Mouse (Mus musculus) limb, embryonic 14.5 days (tissue): ENCODE data around the gene D17Wsu92e. TPM values are rescaled to one million over a fixed set of nuclear protein-coding genes. Genes with fewer than 3 reads are reported as not detected.
A peak's percentile ranks its signal among the peaks of the same experiment; 100 is the strongest.

ENCODE experiments used
- ATAC-seq: fragments of 200-750 bp; cut with Nextera tagmentation; 2 replicates; pipeline ENCODE4 v1.8.0; 2017; ENCODE audit warnings: low read depth, moderate number of reproducible peaks, moderate TSS enrichment; ENCODE audit not compliant: low FRiP score
- DNase-seq: peaks from one replicate; pipeline ENCODE4 v3.0.0-alpha.2; 2015; ENCODE audit warnings: low spot score
- H3K27ac ChIP-seq: fragments of 300-500 bp; sonication (generic); replicated peaks from 2 replicates; pipeline ENCODE4 v1.5.1; 2014; ENCODE audit warnings: low read depth, mild to moderate bottlenecking, low read length, moderate library complexity, mixed read lengths
- H3K27me3 ChIP-seq: fragments of 300-500 bp; sonication (generic); 2 replicates; pipeline ENCODE4 v1.6.1; 2014; ENCODE audit warnings: low read length, mixed read lengths; ENCODE audit not compliant: control insufficient read depth, insufficient read depth
- H3K36me3 ChIP-seq: fragments of 300-500 bp; sonication (generic); 2 replicates; pipeline ENCODE4 v1.6.1; 2014; ENCODE audit warnings: mild to moderate bottlenecking, low read length, moderate library complexity, mixed read lengths; ENCODE audit not compliant: control insufficient read depth, insufficient read depth
- H3K4me1 ChIP-seq: fragments of 300-500 bp; sonication (generic); 2 replicates; pipeline ENCODE4 v1.6.1; 2014; ENCODE audit warnings: antibody characterized with exemption, low read length, mixed read lengths; ENCODE audit not compliant: control insufficient read depth, insufficient read depth
- H3K4me2 ChIP-seq: fragments of 300-500 bp; sonication (generic); replicated peaks from 2 replicates; pipeline ENCODE4 v1.6.1; 2014; ENCODE audit warnings: low read depth, mild to moderate bottlenecking, low read length, moderate library complexity; ENCODE audit not compliant: severe bottlenecking
- H3K4me3 ChIP-seq: fragments of 300-500 bp; sonication (generic); replicated peaks from 2 replicates; pipeline ENCODE4 v1.5.1; 2014; ENCODE audit warnings: low read length
- H3K9ac ChIP-seq: fragments of 300-500 bp; sonication (generic); 2 replicates; pipeline ENCODE4 v1.6.1; 2014; ENCODE audit warnings: mild to moderate bottlenecking, low read depth, low read length, moderate library complexity; ENCODE audit not compliant: severe bottlenecking
- H3K9me3 ChIP-seq: fragments of 300-500 bp; sonication (generic); 2 replicates; pipeline ENCODE4 v1.6.1; 2016; ENCODE audit warnings: low read length; ENCODE audit not compliant: control insufficient read depth
- POLR2A ChIP-seq: fragments of 200-500 bp; IDR thresholded peaks from 2 replicates; pipeline ENCODE4 v1.8.0; 2012; ENCODE audit warnings: inconsistent platforms, mild to moderate bottlenecking, moderate library complexity, borderline replicate concordance; ENCODE audit not compliant: insufficient read depth, insufficient read length; ENCODE audit errors: extremely low read depth
- WGBS: fragments of 180-500 bp; shearing (Covaris S2); extraction: QIAGEN DNeasy Blood & Tissue Kit; methylation state at CpG from one replicate; pipeline ENCODE4 v1.1.7; 2014; 5-methylcytosine and 5-hydroxymethylcytosine counted together
- polyA plus RNA-seq, 2 experiments: library from polyadenylated mRNA; depleted of rRNA in 1 of 2; stranded (reverse) in 1 of 2; unstranded in 1 of 2; fragments of >200 nt; fragmentation: Nextera tagmentation in 1 of 2; extraction: Ambion mirVana in 1 of 2; gene quantifications; 2 replicates each; pipeline versions ENCODE4 v1.2.1 to v1.2.3; 2012 to 2014

D17Wsu92e gene
- polyA plus RNA-seq, 2 experiments = 20.3 to 60.1 TPM

DNA sequence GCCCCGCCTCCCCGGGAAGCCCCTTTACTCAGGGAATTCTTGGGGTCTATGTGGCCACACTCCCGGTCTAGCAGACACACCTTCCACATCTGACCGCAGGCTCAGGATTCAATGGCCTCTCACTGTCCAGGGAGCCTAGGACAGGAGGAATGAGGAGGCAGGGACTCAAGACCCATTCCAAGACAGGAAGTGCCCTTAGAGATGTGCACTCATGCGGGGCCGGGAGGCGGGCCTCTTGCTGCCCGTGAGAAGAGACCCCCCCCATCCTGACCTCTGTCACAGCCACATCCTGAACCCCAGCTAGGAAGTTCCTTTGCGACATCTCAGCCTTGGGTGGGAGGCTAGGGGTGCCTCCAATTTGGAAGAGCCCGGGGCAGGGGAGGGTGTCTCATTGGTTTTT lies 95.4 kb downstream of the D17Wsu92e start:
- H3K4me1 ChIP-seq = peaks cover 7% of the 10 kb centered on the region; the same call in 1 of the 2 replicates
- H3K36me3 ChIP-seq = no peaks in the 10 kb centered on the region
- no peak for TF ChIP-seq POLR2A
- no peak for DNase-seq
- H3K27ac ChIP-seq = no peak overlapping the region
- ATAC-seq = no peak
- no peak overlapping the region for H3K4me3 ChIP-seq
- H3K27me3 ChIP-seq = no peaks in the 10 kb centered on the region
- no peaks in the 10 kb centered on the region for H3K9me3 ChIP-seq
- no peak overlapping the region for H3K4me2 ChIP-seq
- 38% methylated on average over 10 of the region's 10 CpGs for WGBS
- 0 out of 2 replicates have a peak overlapping the region, but pooled peaks have one; percentile 16 for H3K9ac ChIP-seq

DNA sequence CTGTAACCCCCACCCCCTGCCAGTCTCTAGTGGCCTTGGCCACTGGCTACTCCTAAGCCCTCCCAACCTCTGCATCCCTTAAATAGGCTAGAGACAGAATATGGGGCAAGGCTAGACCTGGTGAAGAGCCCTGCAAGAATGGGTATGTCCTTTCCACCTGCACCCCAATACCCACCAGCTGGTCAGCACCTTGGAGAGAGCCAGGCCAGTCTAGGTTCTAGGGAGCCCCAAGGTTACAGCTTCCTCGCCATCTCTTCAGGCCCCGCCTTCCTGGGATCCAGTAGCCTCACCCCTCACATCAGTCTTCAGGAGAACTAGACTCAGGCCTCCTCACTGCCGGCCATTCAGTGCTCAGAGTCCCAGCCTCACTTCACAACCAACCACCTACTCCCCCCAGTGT lies 96.1 kb downstream of the D17Wsu92e start:
- no peaks in the 10 kb centered on the region for H3K36me3 ChIP-seq
- TF ChIP-seq POLR2A = no peak

DNA sequence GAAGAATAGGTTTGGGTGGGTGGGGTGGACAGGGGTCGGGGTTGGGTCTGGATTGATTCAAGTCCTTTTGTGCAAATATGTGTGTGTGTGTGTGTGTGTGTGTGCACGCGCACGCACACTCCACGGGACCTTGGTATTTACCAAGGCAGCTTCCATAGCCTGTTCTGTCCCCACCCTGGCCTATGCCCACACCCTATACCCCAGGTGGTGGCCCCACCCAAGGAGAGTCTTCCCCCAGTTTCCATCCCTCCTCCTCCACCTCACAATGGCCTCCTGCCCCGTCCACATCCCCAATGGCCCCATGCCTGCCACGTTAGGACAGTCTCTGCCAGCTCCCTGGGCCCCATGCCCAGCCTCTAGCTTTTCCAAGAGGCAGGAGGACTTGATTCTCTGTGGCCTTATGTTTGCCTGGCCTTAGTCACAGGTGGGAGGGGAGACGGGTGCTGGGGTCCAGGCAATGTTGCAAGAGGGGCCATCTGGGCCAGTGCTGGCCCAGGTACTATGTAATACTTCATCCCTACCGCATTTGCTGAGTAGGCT lies 99.3 kb downstream of the D17Wsu92e start:
- WGBS = 82% methylated on average over 9 of the region's 9 CpGs
- ATAC-seq (no peak), DNase-seq (no peak)

More for the DNA sequence above, 96.1 kb downstream of the D17Wsu92e start:
- 22% methylated on average over 3 of the region's 3 CpGs for WGBS
- peaks cover 7% of the 10 kb centered on the region; the same call in 1 of the 2 replicates for H3K4me1 ChIP-seq
- no peaks in the 10 kb centered on the region for H3K27me3 ChIP-seq
- ATAC-seq (no peak), DNase-seq (no peak)
- H3K4me2 ChIP-seq = no peak overlapping the region
- no peak overlapping the region for H3K4me3 ChIP-seq
- H3K27ac ChIP-seq = no peak overlapping the region
- H3K9ac ChIP-seq = no peak overlapping the region
- H3K9me3 ChIP-seq = no peaks in the 10 kb centered on the region

DNA sequence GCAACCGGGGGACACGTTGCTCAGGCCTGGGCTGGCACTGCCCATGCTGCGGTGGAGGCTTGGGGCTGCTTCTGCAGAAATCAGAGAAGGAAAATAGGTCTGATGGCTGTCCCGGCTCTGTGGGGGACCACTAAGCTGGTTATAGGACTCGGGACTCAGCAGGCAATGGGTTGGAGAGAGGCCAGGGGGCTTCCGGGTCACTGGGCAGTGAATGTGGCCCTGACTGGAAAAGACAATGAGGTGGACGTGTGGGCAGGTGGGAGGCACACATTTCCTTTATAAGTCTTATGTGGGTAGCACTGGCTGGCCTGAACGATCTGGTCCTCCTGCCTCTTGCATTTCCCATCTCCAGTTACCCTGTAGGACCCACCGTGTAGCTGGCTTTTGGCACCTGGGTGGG lies 100.1 kb downstream of the D17Wsu92e start:
- ATAC-seq (no peak), DNase-seq (no peak)
- WGBS = 64% methylated on average over 9 of the region's 9 CpGs
- H3K36me3 ChIP-seq = no peaks in the 10 kb centered on the region
- no peak overlapping the region for H3K4me3 ChIP-seq
- H3K9ac ChIP-seq = no peak overlapping the region
- no peak overlapping the region for H3K27ac ChIP-seq
- H3K27me3 ChIP-seq = no peaks in the 10 kb centered on the region
- no peak for TF ChIP-seq POLR2A
- peaks cover 1% of the 10 kb centered on the region; the same call in 1 of the 2 replicates for H3K4me1 ChIP-seq
- no peak overlapping the region for H3K4me2 ChIP-seq
- no peaks in the 10 kb centered on the region for H3K9me3 ChIP-seq

More for the DNA sequence above, 99.3 kb downstream of the D17Wsu92e start:
- H3K4me1 ChIP-seq = peaks cover 7% of the 10 kb centered on the region; the same call in 1 of the 2 replicates
- H3K27ac ChIP-seq = no peak overlapping the region
- TF ChIP-seq POLR2A = no peak
- no peaks in the 10 kb centered on the region for H3K36me3 ChIP-seq
- no peaks in the 10 kb centered on the region for H3K9me3 ChIP-seq
- no peak overlapping the region for H3K9ac ChIP-seq
- H3K27me3 ChIP-seq = no peaks in the 10 kb centered on the region
- H3K4me2 ChIP-seq = no peak overlapping the region
- no peak overlapping the region for H3K4me3 ChIP-seq

DNA sequence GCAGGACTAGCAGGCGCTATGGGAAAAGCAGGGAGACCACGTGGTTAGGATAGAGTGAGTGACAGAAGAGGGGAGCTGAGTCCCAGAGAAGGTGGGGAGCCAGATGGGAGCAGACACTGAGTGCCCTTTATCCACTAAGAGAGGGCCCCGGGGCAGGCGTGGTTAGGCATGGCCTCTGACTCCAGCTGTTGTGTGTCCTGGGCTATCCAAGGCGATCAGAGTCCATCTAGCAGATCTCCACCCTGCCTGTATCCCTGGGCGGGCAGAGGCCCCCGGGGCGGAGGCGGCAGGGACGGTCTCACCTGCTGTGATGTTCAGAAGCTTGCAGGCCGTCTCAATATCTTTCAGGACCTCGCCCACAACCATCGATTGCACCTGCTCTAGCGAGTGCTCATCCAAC lies 100.8 kb downstream of the D17Wsu92e start:
- no peaks in the 10 kb centered on the region for H3K27me3 ChIP-seq
- H3K4me2 ChIP-seq = no peak overlapping the region
- H3K4me1 ChIP-seq = no peaks in the 10 kb centered on the region
- no peak for DNase-seq
- ATAC-seq = no peak
- H3K9me3 ChIP-seq = no peaks in the 10 kb centered on the region
- H3K4me3 ChIP-seq = no peak overlapping the region
- TF ChIP-seq POLR2A = no peak
- H3K36me3 ChIP-seq = no peaks in the 10 kb centered on the region
- 54% methylated on average over 13 of the region's 14 CpGs for WGBS
- no peak overlapping the region for H3K9ac ChIP-seq
- no peak overlapping the region for H3K27ac ChIP-seq
